Mouse (Mus musculus) testis, adult 2 months (tissue): ENCODE measurements around the gene Fundc2.

ENCODE experiments used
- CTCF ChIP-seq: fragments of 200-500 bp; IDR thresholded peaks from 2 replicates; pipeline ENCODE4 v1.5.1; 2012; ENCODE audit warnings: low read depth, mild to moderate bottlenecking, inconsistent platforms, low read length, moderate library complexity; ENCODE audit not compliant: control insufficient read depth, insufficient read depth, insufficient replicate concordance
- POLR2A ChIP-seq: fragments of 200-500 bp; IDR thresholded peaks from 2 replicates; pipeline ENCODE4 v1.6.1; 2012; ENCODE audit warnings: low read depth, mild to moderate bottlenecking, inconsistent platforms, low read length, moderate library complexity; ENCODE audit not compliant: control insufficient read depth

GRCm38 (mm10) chrX:75372666-75373425 lies 9.4 kb upstream of the Fundc2 start:
- TF ChIP-seq CTCF (no peak), POLR2A (no peak)
